Mouse (Mus musculus) embryo, embryonic 9.5 days (tissue): ENCODE data around the gene Il18r1.

Experiments
- DNase-seq: peaks from one replicate; pipeline ENCODE4 v3.0.0-alpha.2; 2017; ENCODE audit errors: extremely low spot score

The Il18r1 gene

DNA sequence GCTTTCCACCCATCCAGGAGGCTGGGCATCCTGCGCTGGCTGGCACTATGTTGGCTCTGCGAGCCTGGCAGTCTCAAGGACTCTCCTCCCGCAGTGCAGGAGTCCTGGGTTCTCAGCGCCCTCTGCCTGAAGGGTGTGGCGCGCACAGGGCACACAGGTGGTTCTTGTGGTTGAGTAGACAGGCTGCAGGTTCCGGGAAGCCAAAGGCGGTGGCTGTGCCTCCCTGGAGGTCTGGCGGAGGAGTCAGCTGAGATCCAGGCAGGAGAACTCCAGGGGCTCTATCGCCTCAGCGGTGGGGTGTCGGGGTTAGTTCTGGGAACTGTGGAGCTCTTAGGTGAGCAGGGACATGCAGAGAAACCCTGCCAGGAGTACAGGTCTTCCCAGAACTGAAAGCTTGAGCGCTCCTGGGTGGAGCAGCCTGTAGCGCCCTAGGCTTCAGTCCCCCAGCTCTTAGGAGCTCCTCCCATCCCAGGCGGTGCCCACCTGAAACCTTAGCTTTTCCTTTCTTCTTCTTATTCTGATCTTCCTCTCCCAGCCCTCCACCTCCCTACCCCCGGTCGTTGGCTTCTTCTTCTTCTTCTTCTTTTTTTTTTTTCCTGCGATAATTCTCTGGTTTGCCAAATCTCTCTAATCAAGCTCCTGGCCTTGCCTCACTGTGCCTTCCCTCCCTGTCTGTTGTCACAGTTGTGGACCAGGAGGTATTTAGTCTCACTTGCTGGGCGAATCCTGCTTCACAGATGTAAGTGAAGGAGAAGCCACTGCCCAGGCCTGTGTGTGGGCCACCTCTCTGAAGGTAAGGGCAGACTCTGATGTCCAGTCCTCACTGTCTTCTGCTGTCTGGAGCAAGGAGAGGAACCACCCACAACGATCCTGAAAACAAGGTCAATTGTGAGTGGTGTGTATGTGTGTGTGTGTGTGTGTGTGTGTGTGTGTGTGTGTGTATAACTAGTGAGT, at the start of gene Il18r1:
Gene Il18r1 (plus strand): TSS at position 76 of the 954 bp plus-strand sequence.
- no peak for DNase-seq

- DNase-seq: no peak
Observed at GRCm38 (mm10) chr1:40417034-40417433, 48.3 kb upstream of the Il18r1 start.

GRCm38 (mm10) chr1:40418512-40418911, 46.8 kb upstream of the Il18r1 start:
- no peak for DNase-seq

GRCm38 (mm10) chr1:40423892-40424291, 41.5 kb upstream of the Il18r1 start:
- no peak for DNase-seq

DNA sequence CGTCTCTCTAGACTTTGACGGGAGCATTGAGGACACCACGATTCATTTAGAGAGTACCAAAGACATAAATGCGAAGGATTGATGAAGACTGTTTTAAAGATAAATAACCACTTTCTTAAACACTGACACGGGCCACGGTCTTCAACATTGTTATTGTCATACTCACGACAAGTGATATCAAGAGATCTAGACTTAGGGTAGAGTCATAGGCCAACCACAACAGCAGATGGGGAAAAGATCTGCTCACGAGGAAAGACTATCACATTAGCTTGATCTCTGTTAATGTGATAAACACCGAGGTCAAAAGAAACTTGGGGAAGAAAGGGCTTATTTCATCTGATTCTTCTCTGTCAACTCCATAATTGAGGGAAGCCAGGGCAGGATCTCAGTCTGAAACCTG, 38.1 kb upstream of the Il18r1 start:
- no peak for DNase-seq

DNA sequence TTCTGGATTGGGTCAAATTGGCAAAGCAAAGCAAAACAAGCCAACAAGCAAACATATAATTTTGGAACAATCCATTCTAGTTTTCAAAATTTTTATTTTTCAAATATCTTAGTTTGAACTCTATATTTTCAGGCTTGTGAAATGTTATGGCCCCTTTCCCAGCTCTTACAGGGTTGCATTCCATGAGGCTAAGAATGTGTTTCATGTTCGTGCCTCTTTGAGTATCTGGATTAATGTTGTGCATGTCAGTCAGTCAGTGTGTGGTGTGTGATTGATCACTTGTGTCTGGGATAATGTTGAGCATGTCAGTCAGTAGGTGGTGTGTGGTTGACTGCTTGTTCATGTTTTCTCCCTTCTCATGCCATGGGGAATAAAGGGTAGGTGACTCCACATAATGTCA, 37.5 kb upstream of the Il18r1 start:
- no peak for DNase-seq

GRCm38 (mm10) chr1:40428910-40429675, 36.3 kb upstream of the Il18r1 start, which contains the start of gene Il1rl1:
TSS of gene Il1rl1 (plus strand) at chr1:40429570.
- no peak for DNase-seq

GRCm38 (mm10) chr1:40430143-40430834, 35.1 kb upstream of the Il18r1 start:
- DNase-seq: no peak

DNA sequence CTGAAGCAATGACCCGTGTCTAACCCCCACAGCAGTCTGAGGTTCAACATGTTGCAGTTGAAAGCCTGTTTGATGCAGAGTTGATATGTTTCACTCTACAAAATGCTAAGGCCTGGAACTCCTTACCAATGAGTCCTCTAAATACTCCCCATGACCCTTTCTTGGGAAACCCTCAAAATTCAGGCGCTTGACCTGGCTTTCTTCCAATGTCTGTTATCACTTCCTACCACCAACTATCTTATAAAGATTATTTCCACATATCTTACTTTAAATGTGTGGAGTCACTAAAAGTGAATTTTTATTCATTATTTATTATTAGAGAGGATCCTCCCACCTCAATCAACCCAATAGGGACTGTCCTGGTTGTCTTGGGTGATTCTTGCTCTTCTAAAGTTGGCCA, 33.2 kb upstream of the Il18r1 start:
- no peak for DNase-seq

DNA sequence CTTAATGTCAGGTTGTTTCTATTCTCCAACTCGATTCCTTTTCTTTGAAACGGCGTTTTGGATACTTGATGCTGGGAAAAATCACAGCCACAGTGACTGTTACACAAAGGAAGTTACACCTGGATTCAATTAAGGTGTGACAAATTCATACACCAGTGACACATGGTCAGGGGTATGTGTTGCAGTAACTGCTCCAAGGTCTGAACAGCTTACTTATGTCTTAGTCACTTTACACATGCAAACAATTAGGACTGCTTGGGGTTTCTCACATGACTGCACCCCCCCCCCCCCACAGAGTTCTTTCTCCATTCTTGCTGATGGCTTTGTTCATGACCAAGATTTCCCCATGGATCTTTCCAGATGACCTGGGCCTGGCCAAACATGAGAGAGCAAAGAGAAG, 29.4 kb upstream of the Il18r1 start:
- DNase-seq: no peak

- no peak for DNase-seq
Observed at GRCm38 (mm10) chr1:40437340-40437739, 28.0 kb upstream of the Il18r1 start.

DNA sequence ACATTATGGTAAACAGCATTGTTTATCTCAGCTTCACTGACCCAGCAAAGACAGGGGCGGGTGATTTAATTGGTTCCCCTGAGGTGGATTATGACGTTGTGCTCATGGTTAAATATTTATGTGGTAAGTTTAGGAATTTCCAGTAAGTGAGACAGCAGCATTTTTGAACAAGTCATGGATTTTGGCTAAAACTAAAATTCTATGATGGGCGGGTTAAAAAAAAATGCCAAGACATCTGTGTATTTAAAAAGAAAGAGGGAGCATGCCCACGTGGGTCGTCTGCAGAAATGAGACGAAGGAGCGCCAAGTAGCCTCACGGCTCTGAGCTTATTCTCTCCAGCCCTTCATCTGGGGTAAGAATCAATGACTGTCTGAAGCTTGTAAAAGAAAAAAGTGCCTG, 25.8 kb upstream of the Il18r1 start:
- DNase-seq: no peak

- no peak for DNase-seq
Observed at GRCm38 (mm10) chr1:40444800-40445199, 20.6 kb upstream of the Il18r1 start.

DNA sequence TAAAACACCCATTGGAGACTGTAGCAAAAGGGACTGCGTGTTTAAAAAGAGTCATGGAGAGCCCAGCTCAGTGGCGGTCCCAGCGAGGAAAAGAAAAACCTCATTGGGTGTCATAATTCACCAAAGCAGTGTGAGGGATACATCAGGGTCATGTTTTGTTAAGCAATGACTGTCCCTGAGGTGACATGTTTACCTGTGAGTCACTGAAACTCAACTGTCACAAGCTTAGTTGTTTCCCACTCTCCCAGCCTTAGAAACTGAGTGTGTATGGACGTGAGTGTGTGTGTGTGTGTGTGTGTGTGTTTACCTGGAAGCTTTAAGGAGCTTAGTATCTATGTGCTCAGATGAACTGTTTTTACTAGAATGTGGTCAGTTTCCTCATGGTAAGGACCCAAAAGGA, 2.0 kb downstream of the Il18r1 start:
- no peak for DNase-seq

DNA sequence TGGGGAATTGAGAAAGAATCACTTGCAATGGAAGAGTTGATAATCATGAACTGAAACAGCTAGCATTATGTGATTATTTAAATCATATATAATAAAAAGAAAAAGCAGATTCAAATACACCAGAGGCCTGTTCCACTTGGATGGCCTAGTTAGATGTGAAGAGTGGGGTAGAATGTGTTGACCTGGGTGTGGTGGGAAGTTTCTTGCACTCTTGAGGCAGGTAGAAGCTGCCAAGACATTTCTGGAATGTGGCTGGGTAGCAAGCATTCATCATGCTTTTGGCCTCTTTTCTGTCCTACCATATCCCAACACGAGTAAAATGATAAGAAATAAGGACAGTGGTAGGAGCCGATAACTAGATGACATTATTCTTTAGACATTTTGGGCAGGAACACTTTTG, 3.5 kb downstream of the Il18r1 start:
- DNase-seq: no peak

- no peak for DNase-seq
Observed at GRCm38 (mm10) chr1:40469900-40470299, 4.5 kb downstream of the Il18r1 start.

DNA sequence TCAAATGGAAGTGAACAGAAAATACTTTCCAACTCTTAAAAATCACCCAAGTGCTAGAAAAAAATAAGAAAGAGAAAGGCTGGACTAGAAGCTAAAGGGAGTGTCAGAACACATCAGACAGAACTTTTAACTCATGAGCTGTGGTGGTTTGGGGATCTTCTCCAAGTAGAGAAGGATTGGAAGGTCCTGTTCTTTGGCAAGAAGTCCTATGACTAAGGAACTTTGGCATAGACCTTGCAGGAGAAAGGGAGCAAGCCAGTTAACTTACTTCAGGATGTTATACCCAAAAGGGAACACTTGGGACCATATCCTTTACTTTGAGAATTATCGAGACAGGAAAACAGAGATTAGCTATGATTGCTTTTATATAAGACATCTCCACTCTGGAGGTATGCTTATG, 7.0 kb downstream of the Il18r1 start:
- DNase-seq: no peak

DNA sequence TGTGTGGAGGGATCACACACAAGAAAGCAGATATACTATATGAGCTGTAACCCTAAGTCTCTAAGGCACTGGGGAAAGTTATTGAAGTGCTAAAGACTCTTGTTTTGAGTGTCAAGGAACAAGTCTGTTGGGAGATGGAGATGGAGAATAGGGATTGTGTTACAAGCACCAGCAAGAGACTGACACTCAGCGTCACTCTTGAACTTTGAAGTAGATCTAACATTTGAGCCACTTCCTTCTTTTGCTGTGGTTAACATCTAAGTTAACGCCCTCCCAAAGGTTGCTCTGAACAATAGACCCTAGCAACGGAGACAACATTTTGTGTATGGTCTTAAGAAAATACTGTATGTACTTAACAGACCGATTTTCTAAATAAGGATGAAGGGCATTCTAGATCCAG, 8.3 kb downstream of the Il18r1 start:
- DNase-seq: no peak

DNA sequence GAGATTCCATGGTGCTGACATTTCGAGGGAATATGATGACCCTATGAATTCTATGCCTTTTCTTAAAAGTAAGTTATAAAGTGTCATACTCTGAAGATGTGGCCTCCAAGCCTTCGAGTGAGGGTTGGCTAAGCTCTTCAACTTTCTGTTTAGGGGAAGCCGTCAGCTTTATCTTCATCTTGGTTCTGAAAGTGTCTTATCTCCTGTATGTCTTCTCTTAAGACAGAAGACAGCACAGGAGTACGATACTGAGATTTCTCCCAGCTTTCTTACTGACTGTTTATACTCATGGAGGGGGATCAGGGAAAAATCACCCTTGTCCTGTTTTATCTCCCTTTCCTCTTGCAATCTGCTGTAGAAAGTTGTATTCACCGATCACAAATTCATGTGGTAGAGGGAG, 9.0 kb downstream of the Il18r1 start:
- DNase-seq: no peak

DNA sequence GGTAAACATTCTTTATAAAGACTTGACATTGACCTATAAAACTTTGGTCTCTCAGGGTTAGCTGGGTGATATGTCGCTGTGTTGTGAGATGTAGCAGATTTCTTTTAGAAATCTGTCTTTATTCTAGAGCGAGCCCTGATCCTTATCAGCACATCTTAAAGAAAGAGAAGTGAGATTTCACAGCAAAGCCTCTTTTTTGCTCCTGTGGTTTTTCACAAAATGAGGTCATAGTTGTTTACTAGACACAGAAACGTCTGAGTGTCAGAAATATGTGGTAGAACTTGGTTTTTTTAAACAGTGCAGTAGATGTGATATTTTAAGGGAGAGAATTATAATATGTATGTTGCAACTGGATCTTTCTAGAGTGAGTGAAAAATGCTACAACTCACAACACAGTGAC, 10.3 kb downstream of the Il18r1 start:
- DNase-seq: no peak

DNA sequence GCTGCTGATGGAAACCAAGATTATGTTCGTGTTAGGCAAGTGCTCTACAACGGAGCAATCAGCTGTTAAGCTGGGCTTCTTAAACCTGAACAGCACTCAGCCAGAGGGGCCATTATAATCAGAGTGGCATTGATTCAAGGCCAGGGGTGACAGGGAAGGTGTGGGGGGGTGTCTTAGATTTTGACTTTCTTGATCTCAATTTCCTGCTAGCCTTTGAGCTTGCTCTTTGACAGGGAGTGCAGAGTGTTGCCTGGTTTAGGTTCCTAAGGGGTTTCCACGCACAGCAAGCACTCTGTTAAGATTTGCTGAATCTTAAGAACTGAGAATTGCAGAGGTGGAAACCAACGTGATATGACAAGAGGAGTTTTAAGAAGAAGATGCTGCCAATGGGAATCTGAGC, 11.4 kb downstream of the Il18r1 start:
- no peak for DNase-seq

GRCm38 (mm10) chr1:40479505-40479923, 14.2 kb downstream of the Il18r1 start:
- no peak for DNase-seq
